ENCODE assay signal across 17 mouse cellular contexts in the genomic region with DNA sequence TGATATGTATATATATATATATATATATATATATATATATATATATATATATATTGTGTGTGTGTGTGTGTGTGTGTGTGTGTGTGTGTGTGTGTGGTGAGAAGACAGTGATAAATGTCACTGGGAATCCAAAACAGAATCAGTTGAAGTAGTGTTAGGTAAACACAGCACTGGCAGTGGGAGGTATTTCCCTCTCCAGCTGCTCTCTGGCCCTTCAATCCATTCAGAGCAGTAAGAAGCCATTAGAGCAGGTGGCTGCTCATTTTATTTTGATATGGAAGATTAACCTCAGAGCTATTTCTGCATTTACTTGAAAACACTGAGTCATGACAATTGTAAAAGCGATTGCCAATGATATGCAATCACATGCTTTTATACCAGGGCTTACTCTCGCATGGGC.
"Had no signal": no experiment of that assay in that cellular context is flagged by ENCODE, and none has a peak within 500 bp of the region (broad histone marks: within the 10 kb centered on the region; RNA-seq: fewer than 3 reads in every experiment).

No protein-coding gene starts in this region.

- H3K27ac ChIP-seq: kidney, embryonic 15.5 days; left cerebral cortex, adult 2 months; liver, embryonic 13.5 days; macrophage; midbrain, embryonic 13.5 days; stomach, embryonic 15.5 days had no signal

- H3K9me3 ChIP-seq: kidney, embryonic 15.5 days; liver, embryonic 13.5 days; midbrain, embryonic 13.5 days; stomach, embryonic 15.5 days had no signal

- H3K9ac ChIP-seq: kidney, embryonic 15.5 days; liver, embryonic 13.5 days; midbrain, embryonic 13.5 days; stomach, embryonic 15.5 days had no signal

- H3K4me1 ChIP-seq: kidney, embryonic 15.5 days; liver, embryonic 13.5 days; midbrain, embryonic 13.5 days; stomach, embryonic 15.5 days had no signal

- H3K27me3 ChIP-seq: kidney, embryonic 15.5 days; liver, embryonic 13.5 days; midbrain, embryonic 13.5 days; stomach, embryonic 15.5 days had no signal

- H3K4me3 ChIP-seq: kidney, embryonic 15.5 days; left cerebral cortex, adult 2 months; liver, embryonic 13.5 days; midbrain, embryonic 13.5 days; stomach, embryonic 15.5 days had no signal

- H3K36me3 ChIP-seq: kidney, embryonic 15.5 days; liver, embryonic 13.5 days; midbrain, embryonic 13.5 days; stomach, embryonic 15.5 days had no signal

- H3K4me2 ChIP-seq: kidney, embryonic 15.5 days; liver, embryonic 13.5 days; midbrain, embryonic 13.5 days; stomach, embryonic 15.5 days had no signal

- DNase-seq: kidney, adult 8-10 months; kidney, postnatal 10 days; kidney, postnatal 36 days; layer of hippocampus, postnatal 36 days; liver, embryonic 13.5 days; lung, adult 2 months; lung, postnatal 14 days; retina, postnatal 1 day; right cerebral cortex, postnatal 25 days; spleen, adult 18-20 months; thymus, postnatal 25 days had no signal

- ATAC-seq: midbrain, embryonic 13.5 days; midbrain, embryonic 16.5 days had no signal
